Mouse (Mus musculus): ENCODE measurements around the gene Ank2. TPM values are rescaled to one million over a fixed set of nuclear protein-coding genes. Genes with fewer than 3 reads are reported as not detected.

Gene Ank2
- total RNA-seq, 2 experiments from 2014 or later = 969 to 1,019 TPM

- intact Hi-C loops (cut with DNase I) = no loop called here
- DNase-seq (ENCODE audit: low spot score in 2 of 2) = no peak
These were observed 330.0 kb downstream of the Ank2 start for GRCm38 (mm10) chr3:127169114-127169513.

GRCm38 (mm10) chr3:127163749-127164148, 335.4 kb downstream of the Ank2 start:
- no peak for DNase-seq (ENCODE audit: low spot score in 2 of 2)
- intact Hi-C loops (cut with DNase I) = loop anchor here (5.0 kb wide), 1 partner anchor 146 kb away; no protein-coding TSS in a partner anchor

- DNase-seq (ENCODE audit: low spot score in 2 of 2) = peak; percentile 80 to 92
- intact Hi-C loops (cut with DNase I) = loop anchor here (5.0 kb wide), 1 partner anchor 145 kb away; no protein-coding TSS in a partner anchor
These were observed 337.0 kb downstream of the Ank2 start for GRCm38 (mm10) chr3:127161998-127162712.

GRCm38 (mm10) chr3:127161085-127161837, 337.9 kb downstream of the Ank2 start:
- intact Hi-C loops (cut with DNase I) = loop anchor here (5.0 kb wide), 1 partner anchor 144 kb away; no protein-coding TSS in a partner anchor
- no peak for DNase-seq (ENCODE audit: low spot score in 2 of 2)

GRCm38 (mm10) chr3:127157706-127158105, 341.4 kb downstream of the Ank2 start:
- intact Hi-C loops (cut with DNase I) = no loop called here

GRCm38 (mm10) chr3:127156080-127156479, 343.1 kb downstream of the Ank2 start:
- intact Hi-C loops (cut with DNase I) = no loop called here
- peak; percentile 44 to 55 for DNase-seq (ENCODE audit: low spot score in 2 of 2)

More at GRCm38 (mm10) chr3:127157706-127158105, 341.4 kb downstream of the Ank2 start:
- no peak for DNase-seq (ENCODE audit: low spot score in 2 of 2)

GRCm38 (mm10) chr3:127153861-127154260, 345.3 kb downstream of the Ank2 start:
- no peak for DNase-seq (ENCODE audit: low spot score in 2 of 2)
- intact Hi-C loops (cut with DNase I) = no loop called here

GRCm38 (mm10) chr3:127153443-127153842, 345.7 kb downstream of the Ank2 start:
- intact Hi-C loops (cut with DNase I) = no loop called here
- DNase-seq (ENCODE audit: low spot score in 2 of 2) = no peak

- intact Hi-C loops (cut with DNase I) = no loop called here
- no peak for DNase-seq (ENCODE audit: low spot score in 2 of 2)
These were observed 350.5 kb downstream of the Ank2 start for GRCm38 (mm10) chr3:127148648-127149047.

- intact Hi-C loops (cut with DNase I) = no loop called here
- no peak for DNase-seq (ENCODE audit: low spot score in 2 of 2)
These were observed 358.6 kb downstream of the Ank2 start for GRCm38 (mm10) chr3:127140590-127140989.

- DNase-seq (ENCODE audit: low spot score in 2 of 2) = no peak
- intact Hi-C loops (cut with DNase I) = no loop called here
These were observed 359.5 kb downstream of the Ank2 start for GRCm38 (mm10) chr3:127139638-127140037.

GRCm38 (mm10) chr3:127137508-127137907, 361.6 kb downstream of the Ank2 start:
- intact Hi-C loops (cut with DNase I) = no loop called here
- no peak for DNase-seq (ENCODE audit: low spot score in 2 of 2)

- no peak for DNase-seq (ENCODE audit: low spot score in 2 of 2)
- intact Hi-C loops (cut with DNase I) = no loop called here
These were observed 365.1 kb downstream of the Ank2 start for GRCm38 (mm10) chr3:127134062-127134461.

- DNase-seq (ENCODE audit: low spot score in 2 of 2) = no peak
- intact Hi-C loops (cut with DNase I) = no loop called here
These were observed 368.1 kb downstream of the Ank2 start for GRCm38 (mm10) chr3:127131048-127131447.

- intact Hi-C loops (cut with DNase I) = no loop called here
- no peak for DNase-seq (ENCODE audit: low spot score in 2 of 2)
These were observed 368.9 kb downstream of the Ank2 start for GRCm38 (mm10) chr3:127130167-127130770.

- DNase-seq (ENCODE audit: low spot score in 2 of 2) = no peak
These were observed 369.4 kb downstream of the Ank2 start for GRCm38 (mm10) chr3:127129750-127130149.

GRCm38 (mm10) chr3:127127611-127128010, 371.5 kb downstream of the Ank2 start:
- DNase-seq (ENCODE audit: low spot score in 2 of 2) = no peak
- intact Hi-C loops (cut with DNase I) = no loop called here

More at GRCm38 (mm10) chr3:127129750-127130149, 369.4 kb downstream of the Ank2 start:
- intact Hi-C loops (cut with DNase I) = no loop called here

- no peak for DNase-seq (ENCODE audit: low spot score in 2 of 2)
- intact Hi-C loops (cut with DNase I) = no loop called here
These were observed 372.9 kb downstream of the Ank2 start for GRCm38 (mm10) chr3:127126220-127126619.

GRCm38 (mm10) chr3:127124375-127124993, 374.7 kb downstream of the Ank2 start:
- intact Hi-C loops (cut with DNase I) = no loop called here
- no peak for DNase-seq (ENCODE audit: low spot score in 2 of 2)

- DNase-seq (ENCODE audit: low spot score in 2 of 2) = no peak
These were observed 375.8 kb downstream of the Ank2 start for GRCm38 (mm10) chr3:127123376-127123775.

More at GRCm38 (mm10) chr3:127123376-127123775, 375.8 kb downstream of the Ank2 start:
- intact Hi-C loops (cut with DNase I) = no loop called here
